Mouse (Mus musculus): ENCODE results near the gene Fmo3.

Gene Fmo3

GRCm38 (mm10) chr1:162984428-162984827 is at the start of gene Fmo3:
Gene Fmo3 (minus strand): TSS chr1:162984528.
- no peak for DNase-seq

- no peak for DNase-seq
These were observed 38.7 kb upstream of the Fmo3 start for GRCm38 (mm10) chr1:163023075-163023474.

GRCm38 (mm10) chr1:163009220-163009619 is 24.9 kb upstream of the Fmo3 start:
- DNase-seq = no peak

- no peak for DNase-seq
These were observed 19.2 kb upstream of the Fmo3 start for GRCm38 (mm10) chr1:163003496-163003895.

- no peak for DNase-seq
These were observed 17.0 kb upstream of the Fmo3 start for GRCm38 (mm10) chr1:163001271-163001829.

DNA sequence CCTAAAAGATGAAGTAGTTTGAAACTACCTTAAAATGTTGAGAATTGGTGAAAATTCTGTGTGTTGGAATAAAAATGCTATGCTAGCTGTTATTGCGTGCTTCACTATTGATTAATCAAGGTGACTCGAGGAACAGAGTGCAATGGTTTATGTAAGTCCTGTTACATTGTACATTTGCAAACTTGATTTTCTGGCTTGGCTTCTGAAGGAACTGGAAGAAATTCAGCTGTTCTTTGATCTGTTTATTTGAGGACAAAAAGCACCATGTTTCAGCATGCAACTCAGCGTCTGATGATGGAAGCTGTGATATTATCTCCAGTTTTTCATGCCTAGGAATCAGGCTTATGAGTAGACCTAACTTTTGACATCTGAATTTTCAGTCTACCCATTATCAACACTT is 3.2 kb upstream of the Fmo3 start:
- DNase-seq = no peak

DNA sequence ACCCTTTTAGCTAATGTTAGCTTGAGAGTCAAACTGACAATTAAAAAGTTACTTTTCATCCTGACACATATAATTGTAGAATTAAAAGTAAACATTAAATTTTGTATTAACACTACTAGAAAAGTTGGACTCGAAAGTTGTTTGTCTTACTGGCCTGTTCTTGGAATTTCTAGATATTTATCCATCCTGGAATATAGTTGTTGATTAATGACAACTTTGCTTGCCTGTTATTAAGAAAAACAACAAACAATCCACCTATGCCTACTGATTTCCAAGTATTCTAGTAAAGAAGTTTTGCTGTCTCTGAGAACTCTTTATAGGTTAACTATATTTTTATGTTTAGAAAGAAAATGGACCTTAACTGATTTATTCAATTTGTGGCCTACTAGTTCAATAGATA is 2.4 kb upstream of the Fmo3 start:
- no peak for DNase-seq

GRCm38 (mm10) chr1:162986121-162986748 is 1.9 kb upstream of the Fmo3 start:
- DNase-seq = no peak

DNA sequence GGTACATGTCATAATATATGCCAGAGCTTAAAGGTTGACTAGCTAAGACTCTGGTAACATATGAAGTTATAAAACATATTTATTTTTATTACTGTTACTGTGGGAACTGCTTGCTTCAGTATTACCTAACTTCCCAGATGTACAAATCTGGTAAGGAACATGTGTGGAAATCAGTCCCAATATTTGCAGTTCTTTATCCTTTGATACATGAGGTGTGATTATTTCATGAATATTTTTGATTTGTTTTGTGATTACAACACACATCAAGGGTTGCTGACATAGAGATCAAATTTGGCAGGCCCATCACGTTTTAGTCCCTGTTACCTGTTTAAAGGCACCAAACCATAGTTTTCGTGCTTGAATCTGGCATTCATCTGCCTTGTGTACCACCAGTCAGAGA is 20.8 kb downstream of the Fmo3 start:
- no peak for DNase-seq

- DNase-seq = no peak
These were observed 26.9 kb downstream of the Fmo3 start for GRCm38 (mm10) chr1:162957422-162957821.

DNA sequence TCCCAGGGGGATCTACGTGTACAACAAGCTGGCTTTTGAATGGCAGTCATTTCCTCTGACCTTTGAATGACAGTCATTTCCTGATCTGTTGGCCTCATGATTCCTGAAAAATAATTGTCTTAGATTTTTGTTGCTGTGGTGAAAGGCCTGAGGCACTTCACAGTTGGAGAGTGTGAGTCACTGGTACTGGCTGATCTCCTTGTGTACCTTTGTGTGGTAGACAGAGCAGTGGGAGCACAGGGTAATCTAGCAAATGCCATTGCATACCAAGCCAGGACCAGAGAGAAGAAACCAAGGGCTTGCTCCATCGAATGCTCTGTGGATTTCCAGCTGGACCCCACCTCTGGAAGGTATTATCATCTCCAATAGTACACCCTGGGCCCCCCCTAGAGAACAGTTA is 31.2 kb downstream of the Fmo3 start:
- no peak for DNase-seq

- DNase-seq = no peak
These were observed 34.6 kb downstream of the Fmo3 start for GRCm38 (mm10) chr1:162949763-162950162.

GRCm38 (mm10) chr1:162947934-162948333 is 36.4 kb downstream of the Fmo3 start:
- DNase-seq = no peak

GRCm38 (mm10) chr1:162946837-162947558 is 37.3 kb downstream of the Fmo3 start:
- no peak for DNase-seq

DNA sequence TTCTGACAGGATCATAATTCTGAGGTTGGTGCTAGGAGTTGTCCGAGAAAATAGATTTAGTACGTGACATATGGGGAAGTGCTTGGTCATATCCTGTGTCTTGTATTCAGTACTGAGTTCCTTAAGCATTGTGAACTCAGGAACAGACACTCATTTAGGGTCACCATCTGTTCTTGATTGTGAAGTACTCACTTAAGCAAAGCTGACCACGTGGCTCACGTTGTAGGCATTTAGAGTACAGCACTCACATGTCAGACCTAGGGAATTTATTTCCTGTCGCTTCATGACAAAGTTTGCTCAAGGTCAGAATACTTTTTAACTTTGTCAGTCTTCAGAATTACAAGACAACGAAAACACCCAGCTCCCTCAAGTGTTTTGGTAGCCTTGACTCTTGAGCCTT is 40.6 kb downstream of the Fmo3 start:
- DNase-seq = no peak

- DNase-seq = no peak
These were observed 45.5 kb downstream of the Fmo3 start for GRCm38 (mm10) chr1:162938696-162939351.

DNA sequence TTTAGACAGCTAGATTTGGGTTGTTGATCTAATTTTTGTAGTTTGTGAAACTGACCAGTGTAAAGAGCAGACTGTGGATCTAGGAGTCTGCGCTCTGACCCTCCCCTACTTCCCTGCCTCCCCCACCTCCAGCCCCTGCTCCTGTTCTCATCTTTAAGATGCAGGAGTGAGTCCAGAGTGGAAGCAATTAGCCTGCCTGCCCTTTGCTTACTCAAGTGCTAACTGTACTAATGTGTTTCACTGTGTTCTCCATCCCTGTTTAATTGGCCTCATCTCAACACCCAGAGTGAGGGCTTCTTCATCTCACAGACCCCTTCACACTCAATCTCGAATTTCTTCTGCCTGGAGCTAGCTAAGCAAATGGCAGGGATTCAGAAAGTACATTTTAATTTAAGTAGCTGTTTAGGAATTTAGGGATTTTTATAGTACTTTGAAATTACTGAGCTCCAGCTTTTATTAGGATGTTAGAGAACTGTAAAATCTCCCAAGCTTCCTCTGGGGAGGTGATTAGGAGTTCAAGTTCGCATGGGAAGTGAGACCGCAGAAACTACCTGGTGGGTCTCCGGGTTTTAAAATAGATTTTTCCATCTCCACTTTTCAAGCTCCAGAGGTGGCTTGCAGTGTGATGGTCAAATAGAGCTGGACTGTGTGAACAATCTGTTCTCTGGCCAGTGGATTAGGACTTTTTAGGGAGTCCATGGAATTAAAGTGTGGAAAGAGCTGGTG is 46.2 kb downstream of the Fmo3 start:
- DNase-seq = no peak

DNA sequence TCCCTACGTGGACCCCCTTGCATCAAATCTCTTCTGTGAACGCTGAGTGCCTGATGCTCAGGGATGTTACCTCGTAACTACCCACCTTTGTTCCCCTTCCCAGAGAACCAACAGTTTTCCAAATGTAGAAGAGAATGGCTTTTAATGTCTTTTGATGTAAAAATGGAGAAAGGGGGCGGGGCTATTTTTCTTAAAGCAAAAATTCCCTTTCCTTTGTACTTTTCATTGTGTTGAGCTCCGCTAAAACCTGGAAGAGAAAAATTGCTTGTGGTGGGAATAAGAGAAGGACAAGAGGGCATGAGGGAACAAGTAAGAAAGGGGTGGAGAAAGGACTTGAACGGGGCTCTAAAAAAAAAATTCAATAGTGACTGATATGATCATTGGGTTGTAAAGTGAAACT is 46.9 kb downstream of the Fmo3 start, which contains the start of gene Fmo6:
Gene Fmo6, minus strand, starts transcription at position 101 of the 400 bp plus-strand sequence.
- DNase-seq = no peak

- DNase-seq = no peak
These were observed 49.8 kb downstream of the Fmo3 start for GRCm38 (mm10) chr1:162934374-162935012.

GRCm38 (mm10) chr1:162932386-162932785 is 51.9 kb downstream of the Fmo3 start:
- DNase-seq = no peak

DNA sequence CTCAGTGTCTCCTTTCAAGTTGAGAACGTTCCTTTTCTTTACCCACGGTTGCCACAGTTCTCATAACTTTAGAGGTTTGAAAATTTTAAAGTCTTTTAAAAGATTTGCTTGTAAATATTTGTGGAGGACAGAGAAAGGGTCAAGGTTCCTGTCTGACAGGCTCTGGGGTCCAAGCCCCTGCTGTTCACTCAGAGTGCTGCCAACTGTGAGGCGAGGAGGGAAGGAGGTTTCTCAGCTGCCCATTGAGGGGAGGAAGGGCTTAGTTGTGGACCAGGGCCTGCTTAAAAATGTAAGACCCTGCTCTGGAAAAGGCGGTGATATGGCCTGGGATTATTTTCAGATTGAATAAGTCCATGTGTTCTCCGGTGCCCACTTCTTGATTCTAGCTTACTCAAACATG is 52.4 kb downstream of the Fmo3 start:
- no peak for DNase-seq

GRCm38 (mm10) chr1:162931310-162931875 is 52.9 kb downstream of the Fmo3 start:
- no peak for DNase-seq

Measured in spleen, adult 18-20 months (tissue).